Mouse (Mus musculus) lung, postnatal 0 days (tissue): ENCODE results near the gene Olfr374.

Experiments
- CTCF ChIP-seq: IDR thresholded peaks from 2 replicates; pipeline ENCODE4 v1.5.1; 2016; ENCODE audit warnings: antibody characterized with exemption, mild to moderate bottlenecking
- EP300 ChIP-seq: IDR thresholded peaks from 2 replicates; pipeline ENCODE4 v1.6.1; 2016; ENCODE audit warnings: antibody characterized with exemption, mild to moderate bottlenecking, control low read depth

GRCm38 (mm10) chr8:72134756-72135445, 28.1 kb downstream of the Olfr374 start, which contains the start of gene Tpm4:
- no peak for TF ChIP-seq EP300
- no peak for TF ChIP-seq CTCF
